Mouse (Mus musculus) spleen, adult 2 months (tissue): Measurements from ENCODE around the gene Pmel.

Experiments used
- CTCF ChIP-seq: fragments of 200-500 bp; IDR thresholded peaks from 2 replicates; pipeline ENCODE4 v1.5.1; 2011; ENCODE audit warnings: mild to moderate bottlenecking, inconsistent platforms; ENCODE audit not compliant: insufficient read depth, insufficient read length, insufficient replicate concordance; ENCODE audit errors: extremely low read depth
- POLR2A ChIP-seq: fragments of 200-500 bp; IDR thresholded peaks from 2 replicates; pipeline ENCODE4 v1.6.1; 2011; ENCODE audit warnings: low read depth, low read length, inconsistent platforms

DNA sequence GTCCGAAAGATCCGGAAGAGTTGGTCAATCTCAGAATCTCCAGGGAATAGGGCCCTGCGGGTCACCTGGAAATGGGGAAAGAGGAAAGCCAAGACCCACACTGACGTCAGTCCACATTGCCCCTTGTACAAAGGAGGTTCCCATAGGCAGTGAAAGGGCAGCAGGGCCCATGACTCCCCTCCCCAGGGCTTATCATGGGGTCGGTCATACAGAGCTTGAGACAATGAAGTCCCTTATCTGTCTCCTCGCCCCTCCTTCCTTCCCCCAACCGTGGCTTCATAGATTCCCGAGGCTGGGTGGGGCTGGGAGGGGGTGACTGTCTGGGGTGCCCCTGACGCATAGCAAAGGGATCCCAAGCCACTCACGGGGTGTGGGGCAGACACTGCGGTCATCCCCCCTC, 4.4 kb upstream of the Pmel start:
- no peak for TF ChIP-seq CTCF
- no peak for TF ChIP-seq POLR2A
